Mouse (Mus musculus): ENCODE data around the gene Olfr1377.

GRCm38 (mm10) chr11:51032851-51033250, 51.1 kb downstream of the Olfr1377 start:
- TF ChIP-seq CTCF (IDR thresholded peaks at IDR 0.05; ENCODE audit: extremely low read depth, insufficient read depth, low read length) = peak; percentile 58
- TF ChIP-seq POLR2A (IDR thresholded peaks at IDR 0.05; ENCODE audit: extremely low read depth, insufficient read depth, low read length) = no peak

Data from cortical plate, adult 2 months (tissue).